7 mouse cellular contexts compared by ENCODE assay signal in genomic region chr7:45475291-45475969, GRCm38 (mm10). TPM values are rescaled to one million over a fixed set of nuclear protein-coding genes. Genes with fewer than 3 reads are reported as not detected.
DNase-seq lines count a peak whose midpoint lies in the region; ATAC-seq and TF ChIP-seq lines count a peak whose summit lies in the region.

No protein-coding gene starts in this region.

- WGBS in lung, adult 2 months, result 60% methylated on average over 16 of the region's 16 CpGs
- WGBS in embryonic facial prominence, embryonic 15.5 days, result 68% methylated on average over 16 of the region's 16 CpGs
- 67% methylated on average over 16 of the region's 16 CpGs for WGBS in kidney, postnatal 0 days
- 76% methylated on average over 16 of the region's 16 CpGs for WGBS in midbrain, embryonic 15.5 days

- H3K9ac ChIP-seq in embryonic facial prominence, embryonic 15.5 days, result no peak overlapping the region
- peak overlapping the region; percentile 41; the same call in 1 of the 2 replicates for H3K9ac ChIP-seq in kidney, postnatal 0 days (ENCODE audit: low read depth, low read length)
- H3K9ac ChIP-seq in midbrain, embryonic 15.5 days, result no peak overlapping the region

- H3K27me3 ChIP-seq in embryonic facial prominence, embryonic 15.5 days, result no peaks in the 10 kb centered on the region
- no peaks in the 10 kb centered on the region for H3K27me3 ChIP-seq in kidney, postnatal 0 days (ENCODE audit: insufficient read depth, low read length)
- H3K27me3 ChIP-seq in midbrain, embryonic 15.5 days (replicated peaks), result no peaks in the 10 kb centered on the region

- no peaks in the 10 kb centered on the region for H3K36me3 ChIP-seq in embryonic facial prominence, embryonic 15.5 days
- no peaks in the 10 kb centered on the region for H3K36me3 ChIP-seq in kidney, postnatal 0 days (ENCODE audit: insufficient read depth, low read length)
- no peaks in the 10 kb centered on the region for H3K36me3 ChIP-seq in midbrain, embryonic 15.5 days (replicated peaks)

- peak overlapping the region; percentile 43 for H3K4me3 ChIP-seq in lung, adult 2 months (replicated peaks; ENCODE audit: extremely low read depth, low read depth, low read length)
- H3K4me3 ChIP-seq in embryonic facial prominence, embryonic 15.5 days (replicated peaks), result peak overlapping the region; percentile 13
- H3K4me3 ChIP-seq in kidney, postnatal 0 days (replicated peaks; ENCODE audit: low read depth, low read length), result 0 out of 2 replicates have a peak overlapping the region, but pooled peaks have one; percentile 21
- no peak overlapping the region for H3K4me3 ChIP-seq in midbrain, embryonic 15.5 days

- no peaks in the 10 kb centered on the region for H3K9me3 ChIP-seq in embryonic facial prominence, embryonic 15.5 days (replicated peaks)
- no peaks in the 10 kb centered on the region for H3K9me3 ChIP-seq in kidney, postnatal 0 days (replicated peaks; ENCODE audit: low read length)
- H3K9me3 ChIP-seq in midbrain, embryonic 15.5 days, result no peaks in the 10 kb centered on the region

- no peak for ATAC-seq in embryonic facial prominence, embryonic 15.5 days (ENCODE audit: insufficient number of reproducible peaks, low FRiP score, low TSS enrichment, low read depth)
- ATAC-seq in kidney, postnatal 0 days (replicated peaks; ENCODE audit: low FRiP score, low read depth), result no peak
- ATAC-seq in midbrain, embryonic 15.5 days (replicated peaks), result no peak
- ATAC-seq in megakaryocyte-erythroid progenitor cell, adult 5-6 weeks (replicated peaks; ENCODE audit: low FRiP score, low TSS enrichment, poor library complexity, severe bottlenecking), result no peak

- H3K4me1 ChIP-seq in lung, adult 2 months (ENCODE audit: control insufficient read depth, insufficient read depth, low read length), result no peaks in the 10 kb centered on the region
- no peaks in the 10 kb centered on the region for H3K4me1 ChIP-seq in embryonic facial prominence, embryonic 15.5 days
- H3K4me1 ChIP-seq in kidney, postnatal 0 days (replicated peaks; ENCODE audit: insufficient read depth, low read length), result no peaks in the 10 kb centered on the region
- H3K4me1 ChIP-seq in midbrain, embryonic 15.5 days, result no peaks in the 10 kb centered on the region

- no peak overlapping the region for H3K27ac ChIP-seq in embryonic facial prominence, embryonic 15.5 days (replicated peaks)
- H3K27ac ChIP-seq in kidney, postnatal 0 days, result no peak overlapping the region
- H3K27ac ChIP-seq in midbrain, embryonic 15.5 days, result no peak overlapping the region

- TF ChIP-seq CTCF in lung, adult 2 months (IDR thresholded peaks at IDR 0.05; ENCODE audit: insufficient read depth, low read length), result no peak
- TF ChIP-seq CTCF in kidney, postnatal 0 days (IDR thresholded peaks at IDR 0.05; ENCODE audit: low read depth), result no peak

- TF ChIP-seq POLR2A in lung, adult 2 months (IDR thresholded peaks at IDR 0.05; ENCODE audit: borderline replicate concordance, extremely low read depth, low read depth, low read length), result no peak

- H3K4me2 ChIP-seq in embryonic facial prominence, embryonic 15.5 days (replicated peaks), result peak overlapping the region; percentile 38
- H3K4me2 ChIP-seq in kidney, postnatal 0 days (ENCODE audit: low read length), result peak overlapping the region; percentile 49
- H3K4me2 ChIP-seq in midbrain, embryonic 15.5 days, result peak overlapping the region; percentile 21; the same call in 1 of the 2 replicates

- DNase-seq in lung, adult 2 months, result peak; percentile 30
- no peak for DNase-seq in lung, postnatal 4 days
- peak; percentile 71 for DNase-seq in kidney, postnatal 0 days (ENCODE audit: low spot score)
- no peak for DNase-seq in right cerebral cortex, adult 18-20 months

RNA-seq across cellular contexts. Expression of gene Tulp2, which starts 6.2 kb away (rescaled TPM):
- polyA plus RNA-seq in lung, adult 2 months (2012; rRNA removed), result 0.11 and 0.17 TPM in 2 replicates
- polyA plus RNA-seq in embryonic facial prominence, embryonic 15.5 days (2015; fragmentation: Nextera tagmentation; extraction: Ambion mirVana), result 1.1 and 1.8 TPM in 2 replicates
- polyA plus RNA-seq in kidney, postnatal 0 days (2015; fragmentation: Nextera tagmentation; extraction: Ambion mirVana), result 0.93 and 1.1 TPM in 2 replicates
- polyA plus RNA-seq in midbrain, embryonic 15.5 days (2015; fragmentation: Nextera tagmentation; extraction: Ambion mirVana), result 0.08 and 0.23 TPM in 2 replicates
- 0.42 TPM in 1 of 2 replicates, not detected in the other for total RNA-seq in megakaryocyte-erythroid progenitor cell, adult 5-6 weeks (2014; fragmentation: Nextera tagmentation)
- total RNA-seq in megakaryocyte-erythroid progenitor cell, adult 5-6 weeks (2017), result 0.19 TPM in 1 of 2 replicates, not detected in the other

RNA-seq across cellular contexts. Expression of gene Bax, which starts 8.7 kb away (rescaled TPM):
- polyA plus RNA-seq in lung, adult 2 months (2012; rRNA removed), result 117 and 128 TPM in 2 replicates
- 156 and 158 TPM in 2 replicates for polyA plus RNA-seq in embryonic facial prominence, embryonic 15.5 days (2015; fragmentation: Nextera tagmentation; extraction: Ambion mirVana)
- polyA plus RNA-seq in kidney, postnatal 0 days (2015; fragmentation: Nextera tagmentation; extraction: Ambion mirVana), result 183 and 194 TPM in 2 replicates
- polyA plus RNA-seq in midbrain, embryonic 15.5 days (2015; fragmentation: Nextera tagmentation; extraction: Ambion mirVana), result 257 and 261 TPM in 2 replicates
- 60.7 and 75.9 TPM in 2 replicates for total RNA-seq in megakaryocyte-erythroid progenitor cell, adult 5-6 weeks (2014; fragmentation: Nextera tagmentation)
- total RNA-seq in megakaryocyte-erythroid progenitor cell, adult 5-6 weeks (2017), result 38.8 and 40.8 TPM in 2 replicates

RNA-seq across cellular contexts. Expression of gene Gm45808, which starts 11.2 kb away (rescaled TPM):
- polyA plus RNA-seq in lung, adult 2 months (2012; rRNA removed), result not detected in 2 replicates
- not detected in 2 replicates for polyA plus RNA-seq in embryonic facial prominence, embryonic 15.5 days (2015; fragmentation: Nextera tagmentation; extraction: Ambion mirVana)
- not detected in 2 replicates for polyA plus RNA-seq in kidney, postnatal 0 days (2015; fragmentation: Nextera tagmentation; extraction: Ambion mirVana)
- polyA plus RNA-seq in midbrain, embryonic 15.5 days (2015; fragmentation: Nextera tagmentation; extraction: Ambion mirVana), result not detected in 2 replicates
- not detected in 2 replicates for total RNA-seq in megakaryocyte-erythroid progenitor cell, adult 5-6 weeks (2014; fragmentation: Nextera tagmentation)
- total RNA-seq in megakaryocyte-erythroid progenitor cell, adult 5-6 weeks (2017), result not detected in 2 replicates

RNA-seq across cellular contexts. Expression of gene Dhdh, which starts 13.2 kb away (rescaled TPM):
- polyA plus RNA-seq in lung, adult 2 months (2012; rRNA removed), result 4.4 and 5.4 TPM in 2 replicates
- 4.4 and 5.1 TPM in 2 replicates for polyA plus RNA-seq in embryonic facial prominence, embryonic 15.5 days (2015; fragmentation: Nextera tagmentation; extraction: Ambion mirVana)
- 1.8 TPM in 2 replicates for polyA plus RNA-seq in kidney, postnatal 0 days (2015; fragmentation: Nextera tagmentation; extraction: Ambion mirVana)
- 4.0 and 4.1 TPM in 2 replicates for polyA plus RNA-seq in midbrain, embryonic 15.5 days (2015; fragmentation: Nextera tagmentation; extraction: Ambion mirVana)
- 1.9 and 2.5 TPM in 2 replicates for total RNA-seq in megakaryocyte-erythroid progenitor cell, adult 5-6 weeks (2014; fragmentation: Nextera tagmentation)
- total RNA-seq in megakaryocyte-erythroid progenitor cell, adult 5-6 weeks (2017), result 1.8 and 3.5 TPM in 2 replicates

RNA-seq across cellular contexts. Expression of gene Ftl1, which starts 15.7 kb away (rescaled TPM):
- polyA plus RNA-seq in lung, adult 2 months (2012; rRNA removed), result 2,878 and 3,367 TPM in 2 replicates
- polyA plus RNA-seq in embryonic facial prominence, embryonic 15.5 days (2015; fragmentation: Nextera tagmentation; extraction: Ambion mirVana), result 4,629 and 4,755 TPM in 2 replicates
- 6,674 and 7,026 TPM in 2 replicates for polyA plus RNA-seq in kidney, postnatal 0 days (2015; fragmentation: Nextera tagmentation; extraction: Ambion mirVana)
- polyA plus RNA-seq in midbrain, embryonic 15.5 days (2015; fragmentation: Nextera tagmentation; extraction: Ambion mirVana), result 6,021 and 6,209 TPM in 2 replicates
- total RNA-seq in megakaryocyte-erythroid progenitor cell, adult 5-6 weeks (2014; fragmentation: Nextera tagmentation), result 1,148 and 1,512 TPM in 2 replicates
- total RNA-seq in megakaryocyte-erythroid progenitor cell, adult 5-6 weeks (2017), result 490 and 578 TPM in 2 replicates

Comparison
In these comparisons a context has a peak if more than half of its experiments do, and no peak if none do; other contexts are left out.
1. DNase-seq: peak in lung, adult 2 months (single experiment) and kidney, postnatal 0 days (single experiment); none in lung, postnatal 4 days (0 of 2) and right cerebral cortex, adult 18-20 months (single experiment).
2. Peak in every context shown above with its lines, with median percentiles within 50 percentile points of each other: H3K4me2 ChIP-seq.